Mouse (Mus musculus): ENCODE measurements around the gene Gm20388. TPM values are rescaled to one million over a fixed set of nuclear protein-coding genes. Genes with fewer than 3 reads are reported as not detected.

Gene Gm20388
- polyA plus RNA-seq, 1 experiment from 2014 or later: not detected

- Histone ChIP-seq H3K4me2 (no peak overlapping the region), H3K9ac (0 out of 2 replicates have a peak overlapping the region, but pooled peaks have one; percentile 4), H3K27ac (no peak overlapping the region), H3K9me3 (replicated peaks) (no peaks in the 10 kb centered on the region), H3K27me3 (0 out of 2 replicates have a peak, but pooled peaks cover 9% of the 10 kb centered on the region), H3K4me3 (no peak overlapping the region), H3K4me1 (replicated peaks) (peaks cover 51% of the 10 kb centered on the region), H3K36me3 (no peaks in the 10 kb centered on the region)
- no peak for ATAC-seq (replicated peaks; ENCODE audit: insufficient number of reproducible peaks, insufficient read depth, low FRiP score, low read depth)
- WGBS: 49% methylated on average over 19 of the region's 19 CpGs
These were observed 357.9 kb downstream of the Gm20388 start for GRCm38 (mm10) chr8:120268541-120268980.

- H3K4me3 ChIP-seq: no peak overlapping the region
These were observed 359.8 kb downstream of the Gm20388 start for GRCm38 (mm10) chr8:120270449-120270848.

GRCm38 (mm10) chr8:120273430-120273829, 362.8 kb downstream of the Gm20388 start:
- no peaks in the 10 kb centered on the region for H3K36me3 ChIP-seq
- H3K27ac ChIP-seq: no peak overlapping the region
- H3K4me3 ChIP-seq: no peak overlapping the region
- WGBS: 82% methylated on average over 4 of the region's 4 CpGs
- no peaks in the 10 kb centered on the region for H3K9me3 ChIP-seq (replicated peaks)
- no peak for ATAC-seq (replicated peaks; ENCODE audit: insufficient number of reproducible peaks, insufficient read depth, low FRiP score, low read depth)
- H3K4me1 ChIP-seq (replicated peaks): peaks cover 58% of the 10 kb centered on the region
- H3K9ac ChIP-seq: no peak overlapping the region
- no peak overlapping the region for H3K4me2 ChIP-seq
- H3K27me3 ChIP-seq: 0 out of 2 replicates have a peak, but pooled peaks cover 9% of the 10 kb centered on the region

More at GRCm38 (mm10) chr8:120270449-120270848, 359.8 kb downstream of the Gm20388 start:
- Histone ChIP-seq H3K4me2 (no peak overlapping the region), H3K27ac (no peak overlapping the region), H3K36me3 (no peaks in the 10 kb centered on the region), H3K4me1 (replicated peaks) (peaks cover 44% of the 10 kb centered on the region), H3K27me3 (0 out of 2 replicates have a peak, but pooled peaks cover 9% of the 10 kb centered on the region), H3K9me3 (replicated peaks) (no peaks in the 10 kb centered on the region), H3K9ac (no peak overlapping the region)
- no peak for ATAC-seq (replicated peaks; ENCODE audit: insufficient number of reproducible peaks, insufficient read depth, low FRiP score, low read depth)
- 75% methylated on average over 13 of the region's 13 CpGs for WGBS

GRCm38 (mm10) chr8:120276051-120276890, 365.6 kb downstream of the Gm20388 start:
- Histone ChIP-seq H3K27me3 (0 out of 2 replicates have a peak, but pooled peaks cover 6% of the 10 kb centered on the region), H3K27ac (peak overlapping the region; percentile 93), H3K9me3 (replicated peaks) (no peaks in the 10 kb centered on the region), H3K36me3 (no peaks in the 10 kb centered on the region), H3K4me2 (peak overlapping the region; percentile 86), H3K4me3 (peak overlapping the region; percentile 47), H3K9ac (peak overlapping the region; percentile 49), H3K4me1 (replicated peaks) (peaks cover 50% of the 10 kb centered on the region)
- ATAC-seq (replicated peaks; ENCODE audit: insufficient number of reproducible peaks, insufficient read depth, low FRiP score, low read depth): peak; percentile 91
- under 1% methylated on average over 49 of the region's 49 CpGs for WGBS

- Histone ChIP-seq H3K9me3 (replicated peaks) (no peaks in the 10 kb centered on the region), H3K36me3 (no peaks in the 10 kb centered on the region), H3K4me2 (peak overlapping the region; percentile 86), H3K27ac (peak overlapping the region; percentile 93), H3K9ac (peak overlapping the region; percentile 49), H3K4me1 (replicated peaks) (peaks cover 54% of the 10 kb centered on the region), H3K4me3 (peak overlapping the region; percentile 47), H3K27me3 (0 out of 2 replicates have a peak, but pooled peaks cover 6% of the 10 kb centered on the region)
- ATAC-seq (replicated peaks; ENCODE audit: insufficient number of reproducible peaks, insufficient read depth, low FRiP score, low read depth): peak; percentile 1
- WGBS: 11% methylated on average over 16 of the region's 16 CpGs
These were observed 366.3 kb downstream of the Gm20388 start for GRCm38 (mm10) chr8:120276891-120277426.

- ATAC-seq (replicated peaks; ENCODE audit: insufficient number of reproducible peaks, insufficient read depth, low FRiP score, low read depth): no peak
- Histone ChIP-seq H3K27ac (peak overlapping the region; percentile 93), H3K9ac (no peak overlapping the region), H3K9me3 (replicated peaks) (no peaks in the 10 kb centered on the region), H3K4me1 (replicated peaks) (peaks cover 63% of the 10 kb centered on the region), H3K4me2 (peak overlapping the region; percentile 0; the same call in 1 of the 2 replicates), H3K4me3 (no peak overlapping the region), H3K27me3 (0 out of 2 replicates have a peak, but pooled peaks cover 6% of the 10 kb centered on the region), H3K36me3 (no peaks in the 10 kb centered on the region)
- WGBS: 57% methylated on average over 14 of the region's 14 CpGs
These were observed 367.4 kb downstream of the Gm20388 start for GRCm38 (mm10) chr8:120278009-120278408.

GRCm38 (mm10) chr8:120279418-120279817, 368.8 kb downstream of the Gm20388 start:
- Histone ChIP-seq H3K4me3 (no peak overlapping the region), H3K4me2 (no peak overlapping the region), H3K4me1 (replicated peaks) (peaks cover 71% of the 10 kb centered on the region), H3K9ac (no peak overlapping the region), H3K36me3 (no peaks in the 10 kb centered on the region), H3K9me3 (replicated peaks) (no peaks in the 10 kb centered on the region), H3K27ac (peak overlapping the region; percentile 38; the same call in 1 of the 2 replicates), H3K27me3 (0 out of 2 replicates have a peak, but pooled peaks cover 6% of the 10 kb centered on the region)
- WGBS: 64% methylated on average over 8 of the region's 8 CpGs
- ATAC-seq (replicated peaks; ENCODE audit: insufficient number of reproducible peaks, insufficient read depth, low FRiP score, low read depth): no peak

GRCm38 (mm10) chr8:120281487-120281886, 370.8 kb downstream of the Gm20388 start:
- no peak for ATAC-seq (replicated peaks; ENCODE audit: insufficient number of reproducible peaks, insufficient read depth, low FRiP score, low read depth)
- H3K9ac ChIP-seq: no peak overlapping the region
- no peak overlapping the region for H3K4me3 ChIP-seq
- H3K9me3 ChIP-seq (replicated peaks): no peaks in the 10 kb centered on the region
- H3K36me3 ChIP-seq: no peaks in the 10 kb centered on the region
- peaks cover 74% of the 10 kb centered on the region for H3K4me1 ChIP-seq (replicated peaks)
- no peak overlapping the region for H3K4me2 ChIP-seq
- H3K27ac ChIP-seq: no peak overlapping the region
- WGBS: 15% methylated on average over 4 of the region's 4 CpGs
- H3K27me3 ChIP-seq: 0 out of 2 replicates have a peak, but pooled peaks cover 6% of the 10 kb centered on the region

GRCm38 (mm10) chr8:120282465-120282864, 371.8 kb downstream of the Gm20388 start:
- no peak overlapping the region for H3K4me3 ChIP-seq
- 0 out of 2 replicates have a peak, but pooled peaks have one; percentile 20 for ATAC-seq (replicated peaks; ENCODE audit: insufficient number of reproducible peaks, insufficient read depth, low FRiP score, low read depth)
- H3K27ac ChIP-seq: peak overlapping the region; percentile 26
- no peaks in the 10 kb centered on the region for H3K9me3 ChIP-seq (replicated peaks)
- H3K4me2 ChIP-seq: no peak overlapping the region
- 0 out of 2 replicates have a peak, but pooled peaks cover 6% of the 10 kb centered on the region for H3K27me3 ChIP-seq
- no peaks in the 10 kb centered on the region for H3K36me3 ChIP-seq
- no peak overlapping the region for H3K9ac ChIP-seq
- WGBS: 46% methylated on average over 5 of the region's 5 CpGs
- H3K4me1 ChIP-seq (replicated peaks): peaks cover 67% of the 10 kb centered on the region

GRCm38 (mm10) chr8:120284265-120284664, 373.6 kb downstream of the Gm20388 start:
- peak overlapping the region; percentile 63; the same call in 1 of the 2 replicates for H3K27ac ChIP-seq
- H3K4me2 ChIP-seq: no peak overlapping the region
- WGBS: 61% methylated on average over 9 of the region's 9 CpGs
- H3K4me1 ChIP-seq (replicated peaks): peaks cover 68% of the 10 kb centered on the region
- no peaks in the 10 kb centered on the region for H3K9me3 ChIP-seq (replicated peaks)
- H3K27me3 ChIP-seq: 0 out of 2 replicates have a peak, but pooled peaks cover 6% of the 10 kb centered on the region
- no peak overlapping the region for H3K9ac ChIP-seq
- H3K4me3 ChIP-seq: no peak overlapping the region
- H3K36me3 ChIP-seq: no peaks in the 10 kb centered on the region
- ATAC-seq (replicated peaks; ENCODE audit: insufficient number of reproducible peaks, insufficient read depth, low FRiP score, low read depth): no peak

- no peaks in the 10 kb centered on the region for H3K36me3 ChIP-seq
- H3K4me1 ChIP-seq (replicated peaks): peaks cover 73% of the 10 kb centered on the region
- H3K27me3 ChIP-seq: 0 out of 2 replicates have a peak, but pooled peaks cover 6% of the 10 kb centered on the region
- H3K9ac ChIP-seq: no peak overlapping the region
- no peak overlapping the region for H3K4me3 ChIP-seq
- H3K4me2 ChIP-seq: no peak overlapping the region
- 25% methylated on average over 3 of the region's 3 CpGs for WGBS
- peak; percentile 50 for ATAC-seq (replicated peaks; ENCODE audit: insufficient number of reproducible peaks, insufficient read depth, low FRiP score, low read depth)
- peak overlapping the region; percentile 63 for H3K27ac ChIP-seq
- H3K9me3 ChIP-seq (replicated peaks): no peaks in the 10 kb centered on the region
These were observed 374.4 kb downstream of the Gm20388 start for GRCm38 (mm10) chr8:120285033-120285432.
